Mouse (Mus musculus): Measurements from ENCODE around the gene Lipc. TPM values are rescaled to one million over a fixed set of nuclear protein-coding genes. Genes with fewer than 3 reads are reported as not detected.

Gene Lipc
- 0.08 TPM for polyA plus RNA-seq (2012; fragmentation: generic; extraction: Trizol)

DNA sequence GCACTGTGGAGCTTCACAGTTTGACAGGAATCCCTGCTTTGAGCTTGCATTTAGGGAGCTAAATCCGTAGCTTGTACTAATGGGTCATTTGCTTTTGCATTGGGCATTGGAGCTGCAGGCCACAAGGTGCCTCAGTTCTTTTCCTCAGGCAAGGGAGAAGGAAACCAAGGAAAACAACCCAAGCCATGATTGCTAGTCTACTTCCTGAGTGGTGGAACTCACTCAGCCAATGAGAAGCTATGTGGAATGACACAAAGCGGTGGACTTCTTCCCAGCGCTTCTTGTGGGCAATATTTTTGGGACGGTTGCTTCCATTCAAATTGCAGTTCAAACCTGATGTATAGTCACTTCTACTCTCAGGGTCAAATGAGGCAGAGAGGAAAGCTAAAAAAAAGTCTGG is at the start of gene Lipc:
TSS of gene Lipc (minus strand) at position 101 of the 400 bp plus-strand sequence.
- Histone ChIP-seq H3K4me3 (no peak within 1 kb of the TSS), H3K27me3 (ENCODE audit: control insufficient read depth, insufficient read depth, insufficient read length) (no peaks in the 10 kb centered on the region), H3K36me3 (ENCODE audit: control insufficient read depth, insufficient read depth) (no peaks in the 10 kb centered on the region), H3K4me2 (ENCODE audit: low read depth) (no peak within 1 kb of the TSS), H3ac (ENCODE audit: control insufficient read depth, insufficient read length) (no peak within 1 kb of the TSS), H3K79me2 (ENCODE audit: control insufficient read depth, insufficient read depth) (no peaks in the 10 kb centered on the region)
- TF ChIP-seq POLR2AphosphoS2 (IDR thresholded peaks at IDR 0.05; ENCODE audit: insufficient read length, low read depth) (no peak), MYOD1 (IDR thresholded peaks at IDR 0.05; ENCODE audit: control insufficient read depth in 1 of 3, insufficient read length in 2 of 3, low read depth in 2 of 3) (no peak), POLR2A (IDR thresholded peaks at IDR 0.05; ENCODE audit: insufficient read length, low read depth) (no peak), USF1 (IDR thresholded peaks at IDR 0.05; ENCODE audit: low read depth) (no peak), E2F4 (IDR thresholded peaks at IDR 0.05; ENCODE audit: insufficient read depth) (no peak), REST (IDR thresholded peaks at IDR 0.05; ENCODE audit: insufficient read depth, insufficient read length) (no peak), SRF (IDR thresholded peaks at IDR 0.05; ENCODE audit: control insufficient read depth, insufficient read length, low read depth) (no peak), CEBPB (IDR thresholded peaks at IDR 0.05; ENCODE audit: insufficient read depth, poor library complexity, severe bottlenecking) (no peak), TCF3 (IDR thresholded peaks at IDR 0.05; ENCODE audit: insufficient read length, low read depth) (no peak), MAX (IDR thresholded peaks at IDR 0.05; ENCODE audit: low read depth) (no peak), MYOG (IDR thresholded peaks at IDR 0.05; ENCODE audit: control insufficient read depth in 1 of 3, insufficient read depth in 1 of 3, insufficient read length in 2 of 3, low read depth in 2 of 3) (no peak), TCF12 (IDR thresholded peaks at IDR 0.05; ENCODE audit: insufficient read depth, poor library complexity, severe bottlenecking) (no peak)

DNA sequence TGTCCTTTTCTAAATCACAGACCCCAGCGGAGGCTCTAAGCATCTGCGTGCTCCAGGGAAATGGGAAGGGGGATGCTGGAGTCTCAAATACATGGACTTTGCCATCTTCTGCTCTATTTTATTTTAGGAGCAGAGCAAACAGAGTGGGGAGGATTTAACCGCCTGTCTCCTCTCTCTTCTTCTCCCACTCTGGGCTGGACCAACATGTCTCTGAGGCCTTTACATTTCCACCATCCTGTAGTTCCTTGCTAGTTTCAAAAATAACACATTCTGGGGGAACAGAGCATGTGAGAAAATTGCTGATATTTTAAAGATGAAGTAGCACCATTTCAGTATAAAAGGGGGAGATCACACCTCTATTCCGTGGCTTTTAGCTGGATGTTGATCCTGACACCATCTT is 47.1 kb upstream of the Lipc start:
- Histone ChIP-seq H3K27me3 (ENCODE audit: control insufficient read depth, insufficient read depth, insufficient read length) (no peaks in the 10 kb centered on the region), H3K4me3 (no peak overlapping the region), H3ac (ENCODE audit: control insufficient read depth, insufficient read length) (no peak overlapping the region), H3K79me2 (ENCODE audit: control insufficient read depth, insufficient read depth) (no peaks in the 10 kb centered on the region), H3K36me3 (ENCODE audit: control insufficient read depth, insufficient read depth) (no peaks in the 10 kb centered on the region), H3K4me2 (ENCODE audit: low read depth) (no peak overlapping the region)
- no peak for TF ChIP-seq SRF (IDR thresholded peaks at IDR 0.05; ENCODE audit: control insufficient read depth, insufficient read length, low read depth)
- no peak for TF ChIP-seq TCF3 (IDR thresholded peaks at IDR 0.05; ENCODE audit: insufficient read length, low read depth)
- no peak for TF ChIP-seq USF1 (IDR thresholded peaks at IDR 0.05; ENCODE audit: low read depth)
- TF ChIP-seq TCF12 (IDR thresholded peaks at IDR 0.05; ENCODE audit: insufficient read depth, poor library complexity, severe bottlenecking), result no peak
- no peak for TF ChIP-seq MAX (IDR thresholded peaks at IDR 0.05; ENCODE audit: low read depth)

DNA sequence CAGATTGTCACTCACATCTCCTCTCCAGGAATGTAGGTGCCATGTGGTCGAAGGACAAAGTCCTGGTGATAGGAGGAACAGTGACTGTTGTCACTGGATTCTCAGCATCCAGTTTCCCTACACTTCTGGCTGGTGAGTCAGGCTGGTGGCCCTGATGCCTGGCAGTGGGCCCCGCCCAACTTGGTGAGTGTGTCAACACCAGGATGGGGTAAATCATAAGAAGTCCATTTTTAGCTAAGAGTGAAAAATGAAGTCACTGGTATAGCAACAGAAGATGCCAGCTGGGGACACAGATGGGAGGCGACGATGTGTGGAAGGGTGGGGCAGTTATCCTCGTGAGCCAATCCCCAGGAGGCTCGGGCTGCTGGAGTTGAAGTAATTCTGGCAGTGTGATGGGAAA is 46.7 kb upstream of the Lipc start:
- H3K79me2 ChIP-seq (ENCODE audit: control insufficient read depth, insufficient read depth), result no peaks in the 10 kb centered on the region

DNA sequence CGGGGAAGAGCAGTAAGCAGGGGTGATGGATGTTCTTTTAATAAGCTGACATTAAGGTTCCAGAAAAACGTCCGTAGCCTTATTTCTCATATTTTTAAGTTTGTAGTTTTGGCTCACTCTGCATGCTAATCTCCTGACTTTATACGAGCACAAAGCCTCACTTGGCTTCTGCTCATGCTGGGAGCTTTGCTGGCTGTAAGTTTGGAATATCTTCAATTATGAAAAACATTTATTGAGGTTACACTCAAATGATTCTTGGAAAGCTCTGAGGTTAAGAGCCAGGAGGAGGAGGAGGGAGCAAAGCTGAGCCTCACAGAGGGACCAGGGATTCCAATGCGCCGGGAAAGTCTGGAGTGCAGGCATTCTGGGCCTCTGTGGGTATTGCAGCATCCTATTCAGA is 41.3 kb upstream of the Lipc start:
- Histone ChIP-seq H3K4me3 (no peak overlapping the region), H3K79me2 (ENCODE audit: control insufficient read depth, insufficient read depth) (no peaks in the 10 kb centered on the region), H3K27me3 (ENCODE audit: control insufficient read depth, insufficient read depth, insufficient read length) (no peaks in the 10 kb centered on the region), H3K4me2 (ENCODE audit: low read depth) (no peak overlapping the region), H3ac (ENCODE audit: control insufficient read depth, insufficient read length) (no peak overlapping the region), H3K36me3 (ENCODE audit: control insufficient read depth, insufficient read depth) (no peaks in the 10 kb centered on the region)
- TF ChIP-seq MYOG (IDR thresholded peaks at IDR 0.05; ENCODE audit: control insufficient read depth in 1 of 3, insufficient read depth in 1 of 3, insufficient read length in 2 of 3, low read depth in 2 of 3) (no peak), POLR2AphosphoS2 (IDR thresholded peaks at IDR 0.05; ENCODE audit: insufficient read length, low read depth) (no peak), E2F4 (IDR thresholded peaks at IDR 0.05; ENCODE audit: insufficient read depth) (no peak), MYOD1 (IDR thresholded peaks at IDR 0.05; ENCODE audit: control insufficient read depth in 1 of 3, insufficient read length in 2 of 3, low read depth in 2 of 3) (no peak), TCF12 (IDR thresholded peaks at IDR 0.05; ENCODE audit: insufficient read depth, poor library complexity, severe bottlenecking) (no peak), MAX (IDR thresholded peaks at IDR 0.05; ENCODE audit: low read depth) (no peak), SRF (IDR thresholded peaks at IDR 0.05; ENCODE audit: control insufficient read depth, insufficient read length, low read depth) (no peak), USF1 (IDR thresholded peaks at IDR 0.05; ENCODE audit: low read depth) (no peak), TCF3 (IDR thresholded peaks at IDR 0.05; ENCODE audit: insufficient read length, low read depth) (no peak), REST (IDR thresholded peaks at IDR 0.05; ENCODE audit: insufficient read depth, insufficient read length) (no peak)

More for the DNA sequence above, 46.7 kb upstream of the Lipc start:
- H3ac ChIP-seq (ENCODE audit: control insufficient read depth, insufficient read length), result no peak overlapping the region
- no peak overlapping the region for H3K4me3 ChIP-seq
- TF ChIP-seq MYOG (IDR thresholded peaks at IDR 0.05; ENCODE audit: control insufficient read depth in 1 of 3, insufficient read depth in 1 of 3, insufficient read length in 2 of 3, low read depth in 2 of 3), result no peak
- no peak for TF ChIP-seq POLR2A (IDR thresholded peaks at IDR 0.05; ENCODE audit: insufficient read length, low read depth)
- TF ChIP-seq E2F4 (IDR thresholded peaks at IDR 0.05; ENCODE audit: insufficient read depth), result no peak
- TF ChIP-seq CEBPB (IDR thresholded peaks at IDR 0.05; ENCODE audit: insufficient read depth, poor library complexity, severe bottlenecking), result no peak
- TF ChIP-seq POLR2AphosphoS2 (IDR thresholded peaks at IDR 0.05; ENCODE audit: insufficient read length, low read depth), result no peak
- no peak for TF ChIP-seq SRF (IDR thresholded peaks at IDR 0.05; ENCODE audit: control insufficient read depth, insufficient read length, low read depth)
- TF ChIP-seq TCF3 (IDR thresholded peaks at IDR 0.05; ENCODE audit: insufficient read length, low read depth), result no peak
- no peak for TF ChIP-seq MYOD1 (IDR thresholded peaks at IDR 0.05; ENCODE audit: control insufficient read depth in 1 of 3, insufficient read length in 2 of 3, low read depth in 2 of 3)
- no peak for TF ChIP-seq MAX (IDR thresholded peaks at IDR 0.05; ENCODE audit: low read depth)
- TF ChIP-seq REST (IDR thresholded peaks at IDR 0.05; ENCODE audit: insufficient read depth, insufficient read length), result no peak
- no peak for TF ChIP-seq TCF12 (IDR thresholded peaks at IDR 0.05; ENCODE audit: insufficient read depth, poor library complexity, severe bottlenecking)
- no peak for TF ChIP-seq USF1 (IDR thresholded peaks at IDR 0.05; ENCODE audit: low read depth)
- no peak overlapping the region for H3K4me2 ChIP-seq (ENCODE audit: low read depth)
- H3K27me3 ChIP-seq (ENCODE audit: control insufficient read depth, insufficient read depth, insufficient read length), result no peaks in the 10 kb centered on the region
- no peaks in the 10 kb centered on the region for H3K36me3 ChIP-seq (ENCODE audit: control insufficient read depth, insufficient read depth)

DNA sequence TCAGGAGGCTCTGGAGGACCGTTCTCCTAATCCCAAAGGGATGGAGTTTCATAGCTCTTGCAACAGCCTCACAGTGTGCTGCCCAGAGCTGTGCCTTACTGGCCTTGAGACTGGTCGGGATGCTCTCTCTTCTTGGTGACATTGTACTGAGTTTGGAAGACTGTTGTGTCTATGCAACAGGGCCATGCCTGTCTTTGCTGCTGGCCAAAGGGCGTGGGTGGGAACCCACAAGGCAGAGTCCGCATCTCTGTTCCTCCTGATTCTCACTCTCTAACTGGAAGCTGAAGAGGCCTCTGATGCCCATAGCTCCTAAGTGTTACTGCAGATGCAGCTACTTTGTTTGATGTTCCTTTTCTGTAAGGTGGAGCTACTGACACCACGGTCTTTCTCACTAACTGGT is 39.4 kb upstream of the Lipc start:
- H3K36me3 ChIP-seq (ENCODE audit: control insufficient read depth, insufficient read depth), result no peaks in the 10 kb centered on the region
- no peaks in the 10 kb centered on the region for H3K27me3 ChIP-seq (ENCODE audit: control insufficient read depth, insufficient read depth, insufficient read length)
- H3K4me2 ChIP-seq (ENCODE audit: low read depth), result no peak overlapping the region
- H3ac ChIP-seq (ENCODE audit: control insufficient read depth, insufficient read length), result no peak overlapping the region
- TF ChIP-seq CEBPB (IDR thresholded peaks at IDR 0.05; ENCODE audit: insufficient read depth, poor library complexity, severe bottlenecking) (peak; percentile 65; the same call in 1 of the 2 replicates), SRF (IDR thresholded peaks at IDR 0.05; ENCODE audit: control insufficient read depth, insufficient read length, low read depth) (no peak)
- H3K79me2 ChIP-seq (ENCODE audit: control insufficient read depth, insufficient read depth), result no peaks in the 10 kb centered on the region
- no peak overlapping the region for H3K4me3 ChIP-seq

Data from myocyte (in vitro differentiated cells).